ENCODE assay signal across 8 mouse cellular contexts in genomic region chr1:120072900-120073299, GRCm38 (mm10). TPM values are rescaled to one million over a fixed set of nuclear protein-coding genes. Genes with fewer than 3 reads are reported as not detected.
DNase-seq lines count a peak whose midpoint lies in the region; ATAC-seq and TF ChIP-seq lines count a peak whose summit lies in the region.

No protein-coding gene starts in this region.

- H3K27ac ChIP-seq in heart, embryonic 13.5 days (replicated peaks): no peak overlapping the region
- peak overlapping the region; percentile 74 for H3K27ac ChIP-seq in kidney, postnatal 0 days

- peak overlapping the region; percentile 90 for H3K4me2 ChIP-seq in heart, embryonic 13.5 days
- peak overlapping the region; percentile 73 for H3K4me2 ChIP-seq in kidney, postnatal 0 days (ENCODE audit: low read length)

- no peaks in the 10 kb centered on the region for H3K9me3 ChIP-seq in heart, embryonic 13.5 days
- no peaks in the 10 kb centered on the region for H3K9me3 ChIP-seq in kidney, postnatal 0 days (replicated peaks; ENCODE audit: low read length)

- peaks cover under 1% of the 10 kb centered on the region for H3K36me3 ChIP-seq in heart, embryonic 13.5 days
- H3K36me3 ChIP-seq in kidney, postnatal 0 days (ENCODE audit: insufficient read depth, low read length): no peaks in the 10 kb centered on the region

- DNase-seq in right cerebral cortex, postnatal 10 days (ENCODE audit: low spot score in 2 of 2): peak; percentile 39 to 42
- DNase-seq in right cerebral cortex, adult 18-20 months: no peak
- peak; percentile 53 to 68 for DNase-seq in cerebellum, postnatal 25 days
- DNase-seq in kidney, postnatal 0 days (ENCODE audit: low spot score): peak; percentile 56
- DNase-seq in lung, postnatal 25 days (ENCODE audit: low spot score): peak; percentile 63
- no peak for DNase-seq in thymus, postnatal 10 days (ENCODE audit: low spot score in 2 of 2)
- no peak for DNase-seq in c-Kit-positive CD71-positive TER-119-positive erythroid progenitor cells, embryonic 14.5 days (ENCODE audit: low spot score)

- no peak for TF ChIP-seq CTCF in kidney, postnatal 0 days (IDR thresholded peaks at IDR 0.05; ENCODE audit: low read depth)

- ATAC-seq in heart, embryonic 13.5 days (ENCODE audit: extremely low read depth, insufficient number of reproducible peaks, low FRiP score, low TSS enrichment): no peak
- ATAC-seq in kidney, postnatal 0 days (replicated peaks; ENCODE audit: low FRiP score, low read depth): no peak

- WGBS in heart, embryonic 13.5 days: 7% methylated on average over 16 of the region's 16 CpGs
- 6% methylated on average over 16 of the region's 16 CpGs for WGBS in kidney, postnatal 0 days

- H3K9ac ChIP-seq in heart, embryonic 13.5 days: peak overlapping the region; percentile 80
- H3K9ac ChIP-seq in kidney, postnatal 0 days (ENCODE audit: low read depth, low read length): peak overlapping the region; percentile 66

- H3K4me3 ChIP-seq in heart, embryonic 13.5 days: peak overlapping the region; percentile 53
- H3K4me3 ChIP-seq in kidney, postnatal 0 days (replicated peaks; ENCODE audit: low read depth, low read length): peak overlapping the region; percentile 39

- 0 out of 2 replicates have a peak, but pooled peaks cover 6% of the 10 kb centered on the region for H3K27me3 ChIP-seq in heart, embryonic 13.5 days (replicated peaks)
- no peaks in the 10 kb centered on the region for H3K27me3 ChIP-seq in kidney, postnatal 0 days (ENCODE audit: insufficient read depth, low read length)

- peaks cover 28% of the 10 kb centered on the region for H3K4me1 ChIP-seq in heart, embryonic 13.5 days
- 0 out of 2 replicates have a peak, but pooled peaks cover 7% of the 10 kb centered on the region for H3K4me1 ChIP-seq in kidney, postnatal 0 days (replicated peaks; ENCODE audit: insufficient read depth, low read length)

RNA-seq across cellular contexts. Expression of gene Tmem37, which starts 1.0 kb away (rescaled TPM):
- 14.7 and 16.6 TPM in 2 replicates for polyA plus RNA-seq in heart, embryonic 13.5 days (2015; fragmentation: Nextera tagmentation; extraction: Ambion mirVana)
- polyA plus RNA-seq in kidney, postnatal 0 days (2015; fragmentation: Nextera tagmentation; extraction: Ambion mirVana): 166 and 180 TPM in 2 replicates

RNA-seq across cellular contexts. Expression of gene Dbi, which starts 48.0 kb away (rescaled TPM):
- polyA plus RNA-seq in heart, embryonic 13.5 days (2015; fragmentation: Nextera tagmentation; extraction: Ambion mirVana): 621 and 734 TPM in 2 replicates
- 1,314 and 1,400 TPM in 2 replicates for polyA plus RNA-seq in kidney, postnatal 0 days (2015; fragmentation: Nextera tagmentation; extraction: Ambion mirVana)

RNA-seq across cellular contexts. Expression of gene 3110009E18Rik, which starts 48.1 kb away (rescaled TPM):
- 11.7 and 12.0 TPM in 2 replicates for polyA plus RNA-seq in heart, embryonic 13.5 days (2015; fragmentation: Nextera tagmentation; extraction: Ambion mirVana)
- polyA plus RNA-seq in kidney, postnatal 0 days (2015; fragmentation: Nextera tagmentation; extraction: Ambion mirVana): 19.3 and 22.5 TPM in 2 replicates

Comparison
In these comparisons a context has a peak if more than half of its experiments do, and no peak if none do; other contexts are left out.
1. DNase-seq: peak in right cerebral cortex, postnatal 10 days (2 of 2), cerebellum, postnatal 25 days (2 of 2), kidney, postnatal 0 days (single experiment) and lung, postnatal 25 days (single experiment); none in right cerebral cortex, adult 18-20 months (single experiment), thymus, postnatal 10 days (0 of 2) and c-Kit-positive CD71-positive TER-119-positive erythroid progenitor cells, embryonic 14.5 days (single experiment).